Mouse (Mus musculus) embryonic fibroblast, embryonic 13.5 days (primary cell): ENCODE results near the gene Atl2.

Experiments
- CTCF ChIP-seq: IDR thresholded peaks from 2 replicates; pipeline ENCODE4 v1.5.1; 2011; ENCODE audit warnings: mild to moderate bottlenecking, control low read depth, low read length, moderate library complexity, borderline replicate concordance; ENCODE audit not compliant: insufficient read depth
- POLR2A ChIP-seq: IDR thresholded peaks from 2 replicates; pipeline ENCODE4 v1.6.1; 2011; ENCODE audit warnings: low read depth, mild to moderate bottlenecking, control low read depth, low read length, moderate library complexity

DNA sequence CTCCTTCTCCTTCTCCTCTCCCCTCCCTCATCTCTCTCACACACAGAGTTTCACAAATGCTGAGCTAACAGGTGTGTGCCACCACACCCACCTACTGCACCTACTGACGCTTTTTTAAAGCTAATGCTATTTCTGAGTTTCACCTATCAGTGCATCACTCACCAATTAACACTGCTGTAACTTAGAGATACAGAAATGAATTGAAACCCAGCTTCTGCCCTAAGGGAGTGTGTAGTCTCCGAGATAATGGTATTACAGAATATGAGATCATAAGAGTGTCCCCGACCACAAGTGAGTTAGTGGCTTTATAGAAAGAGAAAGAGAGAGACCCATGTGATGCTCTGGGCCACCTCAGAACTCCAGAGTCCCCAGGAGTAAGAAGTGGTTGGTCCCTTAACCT, 43.2 kb upstream of the Atl2 start:
- no peak for TF ChIP-seq POLR2A
- no peak for TF ChIP-seq CTCF
